Mouse (Mus musculus): ENCODE results near the gene Fmo1.
"Not testable (repeated sequence)": the region's sequence is repeated elsewhere in the genome, so short reads cannot be mapped to it uniquely, and the experiment has no call there.

Gene Fmo1

DNA sequence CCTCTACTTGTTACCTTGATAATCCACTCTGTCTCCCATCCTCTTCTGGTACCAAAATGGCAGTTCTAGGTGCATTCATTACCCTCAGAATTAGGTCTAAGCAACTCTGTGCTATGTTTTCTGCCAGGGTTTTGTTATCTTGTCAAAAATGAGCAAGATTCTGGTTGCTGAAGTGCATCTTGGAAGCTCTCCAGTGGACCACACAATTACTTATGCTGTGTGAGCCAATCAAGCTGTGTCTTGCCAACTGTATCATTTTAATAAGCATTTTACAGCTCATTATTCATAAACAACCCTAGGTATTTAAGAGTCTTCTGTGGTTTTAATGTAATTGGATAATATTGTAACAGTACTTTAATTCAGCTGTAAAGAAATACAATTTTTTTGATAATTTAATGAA lies 70.0 kb downstream of the Fmo1 start:
- in situ Hi-C loops (cut with MboI), result no loop called here

DNA sequence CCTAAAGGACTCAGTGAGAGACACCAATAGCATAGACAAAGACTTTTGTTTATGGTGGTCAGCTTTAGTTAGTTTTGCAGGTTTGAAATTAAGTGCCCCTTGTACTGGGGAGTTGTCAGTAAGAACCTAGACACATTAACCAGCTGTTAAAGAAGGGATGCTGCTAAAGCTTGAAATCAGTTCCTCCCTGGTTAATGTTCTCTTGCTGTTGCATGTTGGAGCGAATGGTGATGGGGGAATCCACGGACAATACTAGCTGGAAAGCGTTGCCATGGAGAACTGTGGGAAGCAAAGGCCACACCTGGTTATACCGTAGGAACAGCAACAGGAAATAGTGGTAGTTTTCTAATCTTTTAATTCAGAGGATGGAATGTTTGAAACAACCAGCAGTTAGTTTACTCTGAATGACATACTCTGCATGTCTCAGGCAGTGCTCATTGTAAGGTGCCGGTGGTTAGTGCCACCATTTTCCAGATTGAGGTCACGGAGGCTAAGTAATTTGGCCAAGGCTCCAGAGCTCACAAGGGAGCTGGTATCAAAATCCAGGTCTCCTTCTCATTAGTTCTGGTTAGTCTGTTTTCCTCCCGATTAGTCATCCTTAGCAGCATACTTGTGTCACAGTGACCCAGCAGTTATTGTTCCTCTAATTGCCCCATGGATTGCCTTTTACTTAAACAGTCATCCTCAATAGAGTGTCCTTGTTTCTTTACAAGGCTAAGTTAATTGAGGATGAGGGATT lies 73.9 kb downstream of the Fmo1 start:
- in situ Hi-C loops (cut with MboI), result no loop called here

DNA sequence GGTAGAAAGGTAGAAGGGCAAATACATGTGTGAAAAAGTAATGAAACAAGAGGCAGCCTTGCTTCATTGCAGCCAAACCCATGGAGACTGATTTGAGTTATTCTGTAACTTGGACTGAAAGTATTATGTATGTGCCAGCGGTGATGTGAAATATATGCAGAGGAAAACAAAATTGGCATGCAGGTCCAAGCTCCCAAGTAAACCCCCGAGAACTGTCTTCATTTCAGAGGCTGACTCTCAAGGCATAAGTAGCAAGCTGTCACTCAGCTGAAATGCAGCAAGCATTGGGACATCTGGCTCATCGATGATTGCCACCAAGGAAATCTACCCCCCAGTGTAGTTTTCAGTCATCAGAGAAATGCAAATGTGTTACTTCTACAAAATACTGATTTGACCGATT lies 81.2 kb downstream of the Fmo1 start:
- in situ Hi-C loops (cut with MboI), result no loop called here

DNA sequence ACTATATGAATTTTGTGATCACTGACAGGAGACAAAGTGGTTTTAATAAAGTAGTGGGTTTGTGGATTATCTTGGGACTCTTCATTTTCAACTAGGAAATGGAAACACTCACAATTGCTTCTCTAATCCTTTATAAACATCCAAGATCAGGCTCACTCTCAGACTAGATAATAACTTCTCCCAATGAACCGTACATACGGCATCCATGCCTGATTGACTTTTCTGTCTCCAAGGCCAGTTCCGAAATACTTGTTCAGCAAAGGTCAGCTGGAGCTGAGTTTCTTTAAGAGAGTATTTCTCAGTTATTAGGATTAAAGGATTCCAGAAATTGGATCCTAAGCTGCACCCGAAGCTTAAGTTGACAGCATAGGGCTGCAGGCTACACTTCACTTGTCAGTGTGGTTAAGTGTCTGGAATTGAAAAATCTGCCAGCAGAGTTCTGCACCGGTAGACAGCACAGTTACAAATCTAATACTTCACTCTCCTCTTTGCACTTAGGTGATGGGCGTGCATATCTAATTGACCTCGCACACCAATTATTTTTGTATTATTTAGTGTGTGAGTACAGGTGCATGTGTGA lies 82.7 kb downstream of the Fmo1 start:
- in situ Hi-C loops (cut with MboI), result no loop called here

- in situ Hi-C loops (cut with MboI), result not testable (repeated sequence)
Observed at GRCm38 (mm10) chr1:162781035-162781434, 85.4 kb downstream of the Fmo1 start.
